Mouse (Mus musculus) activated CD4-positive, CD25-positive, alpha-beta regulatory T cell, adult 4 months (primary cell): ENCODE data around the gene Heatr3. TPM values are rescaled to one million over a fixed set of nuclear protein-coding genes. Genes with fewer than 3 reads are reported as not detected.
"Not testable (repeated sequence)": the region's sequence is repeated elsewhere in the genome, so short reads cannot be mapped to it uniquely, and the experiment has no call there.

ENCODE experiments used
- ATAC-seq: one replicate; pipeline ENCODE4 v1.8.0; 2017
- polyA plus RNA-seq, 2 experiments: library from polyadenylated mRNA; unstranded; fragments of 100-300 nt; shearing (Covaris generic); gene quantifications; one replicate each; pipeline ENCODE4 v1.2.1; 2017

Heatr3 gene
- polyA plus RNA-seq, 2 experiments from 2014 or later, result 17.7 to 19.1 TPM

GRCm38 (mm10) chr8:88197328-88197727, 59.7 kb downstream of the Heatr3 start:
- ATAC-seq, result no peak

- ATAC-seq, result no peak
These were observed 60.9 kb downstream of the Heatr3 start for GRCm38 (mm10) chr8:88198551-88198944.

- ATAC-seq, result peak; percentile 80
These were observed 61.4 kb downstream of the Heatr3 start, which contains the start of gene Tent4b for GRCm38 (mm10) chr8:88198945-88199571. Tent4b (plus strand) TSS chr8:88199213.

GRCm38 (mm10) chr8:88199700-88200601, 62.3 kb downstream of the Heatr3 start:
- peak; percentile 10 for ATAC-seq

- no peak for ATAC-seq
These were observed 63.3 kb downstream of the Heatr3 start for GRCm38 (mm10) chr8:88200724-88201495.

- no peak for ATAC-seq
These were observed 64.0 kb downstream of the Heatr3 start for GRCm38 (mm10) chr8:88201641-88202040.

GRCm38 (mm10) chr8:88206016-88206415, 68.4 kb downstream of the Heatr3 start:
- no peak for ATAC-seq

GRCm38 (mm10) chr8:88207121-88207821, 69.6 kb downstream of the Heatr3 start:
- ATAC-seq, result no peak

- ATAC-seq, result not testable (repeated sequence)
These were observed 72.5 kb downstream of the Heatr3 start for GRCm38 (mm10) chr8:88209930-88210827.

- ATAC-seq, result no peak
These were observed 83.7 kb downstream of the Heatr3 start for GRCm38 (mm10) chr8:88221353-88221752.

Other genes with a start within 250 kb of the Heatr3 start
- not detected for gene Zfp423, start 178.3 kb upstream of the Heatr3 start, polyA plus RNA-seq
- 10 to 100 TPM; 17.9 to 25.0 TPM for gene Cnep1r1, start 19.1 kb upstream of the Heatr3 start, polyA plus RNA-seq
- gene Tent4b, start 61.4 kb downstream of the Heatr3 start, polyA plus RNA-seq, result 10 to 100 TPM in 1 of 2 experiments, 1 to 10 TPM in 1; 9.5 to 10.6 TPM
- 10 to 100 TPM; 71.1 to 90.3 TPM for gene Adcy7, start 134.5 kb downstream of the Heatr3 start, polyA plus RNA-seq
- gene Brd7, start 224.3 kb downstream of the Heatr3 start, polyA plus RNA-seq, result 10 to 100 TPM; 43.8 to 57.1 TPM